Mouse (Mus musculus) liver, embryonic 12.5 days (tissue): ENCODE measurements around the gene Nabp2. TPM values are rescaled to one million over a fixed set of nuclear protein-coding genes. Genes with fewer than 3 reads are reported as not detected.
A peak's percentile ranks its signal among the peaks of the same experiment; 100 is the strongest.

Experiments used
- ATAC-seq: fragments of 200-750 bp; cut with Nextera tagmentation; 2 replicates; pipeline ENCODE4 v1.8.0; 2017; ENCODE audit warnings: moderate number of reproducible peaks, mild to moderate bottlenecking, moderate library complexity
- H3K27ac ChIP-seq: fragments of 300-500 bp; sonication (generic); 2 replicates; pipeline ENCODE4 v1.5.1; 2016; ENCODE audit warnings: mild to moderate bottlenecking
- H3K27me3 ChIP-seq: fragments of 300-500 bp; sonication (generic); replicated peaks from 2 replicates; pipeline ENCODE4 v1.6.1; 2016; ENCODE audit warnings: mild to moderate bottlenecking, moderate library complexity
- H3K36me3 ChIP-seq: fragments of 300-500 bp; sonication (generic); 2 replicates; pipeline ENCODE4 v1.6.1; 2016; ENCODE audit warnings: mild to moderate bottlenecking, moderate library complexity
- H3K4me1 ChIP-seq: fragments of 300-500 bp; sonication (generic); 2 replicates; pipeline ENCODE4 v1.6.1; 2016
- H3K4me2 ChIP-seq: fragments of 300-500 bp; sonication (generic); 2 replicates; pipeline ENCODE4 v1.6.1; 2016; ENCODE audit warnings: mild to moderate bottlenecking, moderate library complexity
- H3K4me3 ChIP-seq: fragments of 300-500 bp; sonication (generic); 2 replicates; pipeline ENCODE4 v1.5.1; 2016; ENCODE audit warnings: mild to moderate bottlenecking, moderate library complexity
- H3K9ac ChIP-seq: fragments of 300-500 bp; sonication (generic); 2 replicates; pipeline ENCODE4 v1.6.1; 2016; ENCODE audit warnings: mild to moderate bottlenecking, moderate library complexity
- H3K9me3 ChIP-seq: fragments of 300-500 bp; sonication (generic); replicated peaks from 2 replicates; pipeline ENCODE4 v1.6.1; 2016; ENCODE audit warnings: mild to moderate bottlenecking, moderate library complexity
- WGBS: fragments of 180-500 bp; shearing (Covaris S2); methylation state at CpG from one replicate; pipeline ENCODE4 v1.1.7; 2016; ENCODE audit not compliant: insufficient replicate concordance; 5-methylcytosine and 5-hydroxymethylcytosine counted together
- polyA plus RNA-seq: library from polyadenylated mRNA; unstranded; fragments of >200 nt; fragmentation: Nextera tagmentation; extraction: Ambion mirVana; gene quantifications from 2 replicates; pipeline ENCODE4 v1.2.1, GENCODE M21; 2016

Gene Nabp2
- polyA plus RNA-seq, 1 experiment from 2014 or later: 64.1 TPM

GRCm38 (mm10) chr10:128442718-128443117 lies 31.4 kb upstream of the Nabp2 start:
- H3K27ac ChIP-seq: no peak overlapping the region
- no peaks in the 10 kb centered on the region for H3K9me3 ChIP-seq
- no peak overlapping the region for H3K4me3 ChIP-seq
- WGBS: 67% methylated on average over 1 of the region's 1 CpGs
- H3K4me1 ChIP-seq: no peaks in the 10 kb centered on the region
- H3K27me3 ChIP-seq: no peaks in the 10 kb centered on the region
- no peak overlapping the region for H3K4me2 ChIP-seq
- no peak for ATAC-seq
- H3K36me3 ChIP-seq: peaks cover 38% of the 10 kb centered on the region
- H3K9ac ChIP-seq: no peak overlapping the region

- 84% methylated on average over 10 of the region's 10 CpGs for WGBS
- Histone ChIP-seq H3K4me1 (no peaks in the 10 kb centered on the region), H3K4me3 (no peak overlapping the region), H3K27ac (no peak overlapping the region), H3K27me3 (no peaks in the 10 kb centered on the region), H3K9me3 (no peaks in the 10 kb centered on the region), H3K36me3 (peaks cover 50% of the 10 kb centered on the region), H3K9ac (no peak overlapping the region), H3K4me2 (no peak overlapping the region)
- ATAC-seq: no peak
Observed at GRCm38 (mm10) chr10:128441324-128442119, 30.2 kb upstream of the Nabp2 start.

GRCm38 (mm10) chr10:128440407-128440806 lies 29.1 kb upstream of the Nabp2 start:
- no peak for ATAC-seq
- WGBS: 68% methylated on average over 10 of the region's 10 CpGs
- H3K27me3 ChIP-seq: no peaks in the 10 kb centered on the region

GRCm38 (mm10) chr10:128438675-128439279 lies 27.5 kb upstream of the Nabp2 start:
- no peaks in the 10 kb centered on the region for H3K4me1 ChIP-seq
- H3K27ac ChIP-seq: 0 out of 2 replicates have a peak overlapping the region, but pooled peaks have one; percentile 6
- H3K36me3 ChIP-seq: peaks cover 75% of the 10 kb centered on the region
- no peaks in the 10 kb centered on the region for H3K27me3 ChIP-seq
- no peak overlapping the region for H3K4me3 ChIP-seq
- H3K9me3 ChIP-seq: no peaks in the 10 kb centered on the region
- 74% methylated on average over 10 of the region's 10 CpGs for WGBS
- H3K9ac ChIP-seq: no peak overlapping the region
- ATAC-seq: no peak
- no peak overlapping the region for H3K4me2 ChIP-seq

More at GRCm38 (mm10) chr10:128440407-128440806, 29.1 kb upstream of the Nabp2 start:
- H3K4me1 ChIP-seq: no peaks in the 10 kb centered on the region
- no peak overlapping the region for H3K27ac ChIP-seq
- peaks cover 61% of the 10 kb centered on the region for H3K36me3 ChIP-seq
- no peak overlapping the region for H3K4me2 ChIP-seq
- no peak overlapping the region for H3K9ac ChIP-seq
- H3K4me3 ChIP-seq: no peak overlapping the region
- no peaks in the 10 kb centered on the region for H3K9me3 ChIP-seq

GRCm38 (mm10) chr10:128436376-128436775 lies 25.1 kb upstream of the Nabp2 start:
- no peak overlapping the region for H3K4me2 ChIP-seq
- 87% methylated on average over 8 of the region's 8 CpGs for WGBS
- no peak overlapping the region for H3K4me3 ChIP-seq
- ATAC-seq: no peak
- no peak overlapping the region for H3K9ac ChIP-seq
- H3K27me3 ChIP-seq: no peaks in the 10 kb centered on the region
- H3K36me3 ChIP-seq: peaks cover 80% of the 10 kb centered on the region
- H3K9me3 ChIP-seq: no peaks in the 10 kb centered on the region
- H3K27ac ChIP-seq: no peak overlapping the region
- H3K4me1 ChIP-seq: no peaks in the 10 kb centered on the region

GRCm38 (mm10) chr10:128435873-128436272 lies 24.6 kb upstream of the Nabp2 start:
- Histone ChIP-seq H3K36me3 (peaks cover 80% of the 10 kb centered on the region), H3K9me3 (no peaks in the 10 kb centered on the region), H3K4me2 (no peak overlapping the region), H3K9ac (no peak overlapping the region), H3K4me3 (no peak overlapping the region), H3K27me3 (no peaks in the 10 kb centered on the region), H3K4me1 (no peaks in the 10 kb centered on the region), H3K27ac (no peak overlapping the region)
- no peak for ATAC-seq
- 88% methylated on average over 5 of the region's 5 CpGs for WGBS

GRCm38 (mm10) chr10:128435186-128435823 lies 24.0 kb upstream of the Nabp2 start:
- H3K27ac ChIP-seq: no peak overlapping the region
- H3K9ac ChIP-seq: no peak overlapping the region
- no peaks in the 10 kb centered on the region for H3K9me3 ChIP-seq
- WGBS: 86% methylated on average over 17 of the region's 17 CpGs
- H3K4me1 ChIP-seq: no peaks in the 10 kb centered on the region
- peaks cover 81% of the 10 kb centered on the region for H3K36me3 ChIP-seq
- ATAC-seq: no peak
- H3K4me2 ChIP-seq: no peak overlapping the region
- no peak overlapping the region for H3K4me3 ChIP-seq
- no peaks in the 10 kb centered on the region for H3K27me3 ChIP-seq

GRCm38 (mm10) chr10:128434681-128435080 lies 23.4 kb upstream of the Nabp2 start:
- 78% methylated on average over 10 of the region's 10 CpGs for WGBS
- no peak for ATAC-seq
- no peaks in the 10 kb centered on the region for H3K27me3 ChIP-seq
- no peak overlapping the region for H3K9ac ChIP-seq
- H3K4me3 ChIP-seq: no peak overlapping the region
- no peak overlapping the region for H3K4me2 ChIP-seq
- H3K9me3 ChIP-seq: no peaks in the 10 kb centered on the region
- no peaks in the 10 kb centered on the region for H3K4me1 ChIP-seq
- H3K27ac ChIP-seq: no peak overlapping the region
- peaks cover 81% of the 10 kb centered on the region for H3K36me3 ChIP-seq

GRCm38 (mm10) chr10:128433417-128433816 lies 22.1 kb upstream of the Nabp2 start:
- peaks cover 82% of the 10 kb centered on the region for H3K36me3 ChIP-seq
- no peak for ATAC-seq

GRCm38 (mm10) chr10:128429454-128429853 lies 18.2 kb upstream of the Nabp2 start:
- Histone ChIP-seq H3K4me2 (no peak overlapping the region), H3K4me3 (no peak overlapping the region), H3K9me3 (no peaks in the 10 kb centered on the region), H3K27me3 (no peaks in the 10 kb centered on the region), H3K36me3 (peaks cover 49% of the 10 kb centered on the region), H3K9ac (no peak overlapping the region), H3K27ac (no peak overlapping the region), H3K4me1 (peaks cover 2% of the 10 kb centered on the region)
- no peak for ATAC-seq
- WGBS: 69% methylated on average over 4 of the region's 4 CpGs

More at GRCm38 (mm10) chr10:128433417-128433816, 22.1 kb upstream of the Nabp2 start:
- Histone ChIP-seq H3K4me3 (no peak overlapping the region), H3K27me3 (no peaks in the 10 kb centered on the region), H3K9me3 (no peaks in the 10 kb centered on the region), H3K27ac (no peak overlapping the region), H3K4me1 (no peaks in the 10 kb centered on the region), H3K4me2 (no peak overlapping the region), H3K9ac (no peak overlapping the region)
- 73% methylated on average over 2 of the region's 2 CpGs for WGBS

GRCm38 (mm10) chr10:128429052-128429451 lies 17.8 kb upstream of the Nabp2 start:
- H3K4me2 ChIP-seq: no peak overlapping the region
- H3K27me3 ChIP-seq: no peaks in the 10 kb centered on the region
- H3K9ac ChIP-seq: no peak overlapping the region
- WGBS: 85% methylated on average over 5 of the region's 5 CpGs
- no peak for ATAC-seq
- H3K27ac ChIP-seq: no peak overlapping the region
- H3K36me3 ChIP-seq: peaks cover 45% of the 10 kb centered on the region
- H3K4me1 ChIP-seq: peaks cover 6% of the 10 kb centered on the region
- no peak overlapping the region for H3K4me3 ChIP-seq
- H3K9me3 ChIP-seq: no peaks in the 10 kb centered on the region

- H3K27ac ChIP-seq: 0 out of 2 replicates have a peak overlapping the region, but pooled peaks have one; percentile 51
- H3K4me3 ChIP-seq: no peak overlapping the region
- H3K9ac ChIP-seq: no peak overlapping the region
- no peaks in the 10 kb centered on the region for H3K9me3 ChIP-seq
- no peak overlapping the region for H3K4me2 ChIP-seq
- ATAC-seq: no peak
- peaks cover 56% of the 10 kb centered on the region for H3K36me3 ChIP-seq
- no peaks in the 10 kb centered on the region for H3K27me3 ChIP-seq
- WGBS: 75% methylated on average over 3 of the region's 3 CpGs
- H3K4me1 ChIP-seq: peaks cover 6% of the 10 kb centered on the region
Observed at GRCm38 (mm10) chr10:128425260-128425659, 14.0 kb upstream of the Nabp2 start.
